Mouse (Mus musculus): ENCODE results near the gene Atp1b3. TPM values are rescaled to one million over a fixed set of nuclear protein-coding genes. Genes with fewer than 3 reads are reported as not detected.
A peak's percentile ranks its signal among the peaks of the same experiment; 100 is the strongest.

Gene Atp1b3
- polyA plus RNA-seq, 1 experiment from 2014 or later, result 182 TPM

DNA sequence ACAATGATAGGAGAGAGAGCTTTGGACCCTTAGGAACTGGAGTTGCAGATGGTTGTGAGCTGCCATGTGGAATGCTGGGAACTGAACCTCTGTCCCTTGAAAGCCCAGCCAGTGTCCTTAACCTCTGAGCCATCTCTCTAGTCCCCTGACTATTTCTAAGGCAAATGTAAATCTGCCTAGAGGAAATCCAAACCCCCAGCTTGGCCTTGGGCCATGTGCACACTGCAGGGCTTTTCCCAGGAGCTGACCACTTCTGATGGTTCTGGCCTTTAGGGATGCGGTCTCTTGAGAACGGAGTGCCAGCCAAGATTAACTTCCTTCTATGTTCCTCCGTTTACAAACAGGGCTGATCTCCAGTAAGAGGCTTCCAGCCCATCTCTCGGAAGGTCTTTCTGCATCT lies 18.5 kb upstream of the Atp1b3 start:
- Histone ChIP-seq H3K9me3 (replicated peaks; ENCODE audit: low read length) (no peaks in the 10 kb centered on the region), H3K4me3 (replicated peaks; ENCODE audit: low read depth, low read length) (no peak overlapping the region), H3K4me2 (ENCODE audit: low read length) (no peak overlapping the region), H3K36me3 (ENCODE audit: insufficient read depth, low read length) (no peaks in the 10 kb centered on the region), H3K27ac (no peak overlapping the region), H3K27me3 (ENCODE audit: insufficient read depth, low read length) (no peaks in the 10 kb centered on the region), H3K4me1 (replicated peaks; ENCODE audit: insufficient read depth, low read length) (no peaks in the 10 kb centered on the region), H3K9ac (ENCODE audit: low read depth, low read length) (no peak overlapping the region)
- DNase-seq (ENCODE audit: low spot score) (no peak), ATAC-seq (replicated peaks; ENCODE audit: low FRiP score, low read depth) (no peak)
- no peak for TF ChIP-seq CTCF (IDR thresholded peaks at IDR 0.05; ENCODE audit: low read depth)
- 74% methylated on average over 4 of the region's 4 CpGs for WGBS

DNA sequence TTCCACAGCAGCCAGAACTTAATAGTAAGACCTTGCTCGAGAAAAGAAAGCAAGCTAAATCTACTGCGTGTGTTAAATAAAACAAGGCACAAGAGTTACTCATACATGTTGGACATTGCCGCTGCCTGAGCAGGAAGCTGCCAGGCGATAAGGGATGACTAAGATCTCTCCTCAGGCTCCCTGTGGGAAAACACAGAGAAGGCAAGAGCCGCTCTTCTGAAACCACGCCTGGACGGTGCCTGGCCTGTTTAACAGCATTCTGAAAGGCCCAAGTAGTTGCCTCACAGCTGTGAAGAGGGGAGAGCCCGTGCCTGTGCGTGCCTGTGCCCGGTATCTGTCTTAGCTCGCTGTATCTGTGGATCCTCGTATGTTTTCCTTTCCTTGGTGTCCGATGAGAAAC lies 17.2 kb upstream of the Atp1b3 start:
- Histone ChIP-seq H3K4me3 (replicated peaks; ENCODE audit: low read depth, low read length) (no peak overlapping the region), H3K4me1 (replicated peaks; ENCODE audit: insufficient read depth, low read length) (no peaks in the 10 kb centered on the region), H3K4me2 (ENCODE audit: low read length) (no peak overlapping the region), H3K9ac (ENCODE audit: low read depth, low read length) (no peak overlapping the region), H3K27ac (no peak overlapping the region), H3K27me3 (ENCODE audit: insufficient read depth, low read length) (no peaks in the 10 kb centered on the region), H3K9me3 (replicated peaks; ENCODE audit: low read length) (no peaks in the 10 kb centered on the region), H3K36me3 (ENCODE audit: insufficient read depth, low read length) (no peaks in the 10 kb centered on the region)
- 60% methylated on average over 13 of the region's 13 CpGs for WGBS
- ATAC-seq (replicated peaks; ENCODE audit: low FRiP score, low read depth) (no peak), DNase-seq (ENCODE audit: low spot score) (no peak)
- TF ChIP-seq CTCF (IDR thresholded peaks at IDR 0.05; ENCODE audit: low read depth), result no peak

DNA sequence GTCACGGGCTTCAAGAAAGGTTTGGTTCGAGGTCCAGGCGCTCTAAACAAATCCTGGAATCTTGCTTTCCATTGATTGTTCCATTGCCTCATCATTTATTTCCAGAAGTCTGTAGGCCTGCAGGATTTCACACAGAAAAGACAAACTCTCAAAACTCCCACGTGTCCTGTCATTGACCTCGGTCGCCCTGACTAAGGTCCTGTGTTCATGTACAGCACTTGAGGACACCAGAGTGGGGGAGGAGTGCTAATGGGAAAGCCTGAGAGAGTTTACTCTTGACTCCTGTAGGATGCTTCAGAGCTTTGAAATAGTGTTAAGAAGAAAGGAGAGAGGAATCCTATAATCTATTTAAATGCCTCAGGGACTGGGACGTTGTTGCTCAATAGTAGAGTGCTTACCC lies 15.3 kb upstream of the Atp1b3 start:
- ATAC-seq (replicated peaks; ENCODE audit: low FRiP score, low read depth), result no peak
- H3K4me1 ChIP-seq (replicated peaks; ENCODE audit: insufficient read depth, low read length), result no peaks in the 10 kb centered on the region
- 65% methylated on average over 7 of the region's 7 CpGs for WGBS
- no peak overlapping the region for H3K9ac ChIP-seq (ENCODE audit: low read depth, low read length)
- TF ChIP-seq CTCF (IDR thresholded peaks at IDR 0.05; ENCODE audit: low read depth), result no peak
- H3K36me3 ChIP-seq (ENCODE audit: insufficient read depth, low read length), result no peaks in the 10 kb centered on the region
- no peak for DNase-seq (ENCODE audit: low spot score)
- no peaks in the 10 kb centered on the region for H3K27me3 ChIP-seq (ENCODE audit: insufficient read depth, low read length)
- no peak overlapping the region for H3K4me2 ChIP-seq (ENCODE audit: low read length)
- no peak overlapping the region for H3K27ac ChIP-seq
- no peaks in the 10 kb centered on the region for H3K9me3 ChIP-seq (replicated peaks; ENCODE audit: low read length)
- no peak overlapping the region for H3K4me3 ChIP-seq (replicated peaks; ENCODE audit: low read depth, low read length)

DNA sequence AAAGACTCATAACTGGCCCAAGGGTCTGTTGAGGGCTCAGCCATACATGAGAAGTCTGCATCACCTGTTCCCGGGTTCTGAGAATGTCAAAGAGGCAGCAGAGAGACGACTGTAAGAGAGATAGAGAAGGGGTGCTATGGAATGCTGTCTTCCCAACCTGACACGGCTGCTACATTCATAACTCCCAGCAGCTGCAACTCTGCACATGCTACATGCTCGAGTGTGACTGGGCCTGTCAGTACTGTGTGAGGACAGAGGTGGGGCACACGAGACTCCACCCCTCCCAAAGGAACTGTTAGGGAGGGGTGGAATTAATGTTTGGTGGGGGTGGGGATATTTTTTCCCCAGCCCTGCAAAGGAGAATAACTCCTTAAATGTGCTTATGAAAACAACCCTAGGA lies 14.5 kb upstream of the Atp1b3 start:
- Histone ChIP-seq H3K4me3 (replicated peaks; ENCODE audit: low read depth, low read length) (no peak overlapping the region), H3K27ac (no peak overlapping the region), H3K27me3 (ENCODE audit: insufficient read depth, low read length) (no peaks in the 10 kb centered on the region), H3K4me2 (ENCODE audit: low read length) (no peak overlapping the region), H3K9ac (ENCODE audit: low read depth, low read length) (no peak overlapping the region), H3K4me1 (replicated peaks; ENCODE audit: insufficient read depth, low read length) (no peaks in the 10 kb centered on the region), H3K9me3 (replicated peaks; ENCODE audit: low read length) (no peaks in the 10 kb centered on the region), H3K36me3 (ENCODE audit: insufficient read depth, low read length) (no peaks in the 10 kb centered on the region)
- DNase-seq (ENCODE audit: low spot score) (no peak), ATAC-seq (replicated peaks; ENCODE audit: low FRiP score, low read depth) (no peak)
- TF ChIP-seq CTCF (IDR thresholded peaks at IDR 0.05; ENCODE audit: low read depth), result no peak
- 69% methylated on average over 5 of the region's 5 CpGs for WGBS

DNA sequence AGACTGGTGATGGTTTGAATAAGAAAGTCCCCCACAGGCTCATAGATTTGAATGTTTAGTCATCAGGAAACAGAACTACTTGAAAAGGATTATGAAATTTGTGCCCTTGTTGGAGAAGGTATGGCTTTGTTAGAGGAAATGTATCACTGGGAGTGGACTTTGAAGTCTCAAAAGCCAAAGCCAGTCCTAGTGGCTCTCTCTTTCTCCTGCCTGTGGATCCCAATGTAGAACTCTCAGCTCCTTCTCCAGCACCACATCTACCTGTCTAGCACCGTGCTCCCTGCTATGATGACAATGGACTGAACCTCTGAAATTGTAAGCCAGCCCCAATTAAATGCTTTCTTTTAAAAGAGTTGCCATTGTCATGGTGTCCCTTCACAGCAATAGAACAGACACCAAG lies 12.9 kb upstream of the Atp1b3 start:
- Histone ChIP-seq H3K9me3 (replicated peaks; ENCODE audit: low read length) (no peaks in the 10 kb centered on the region), H3K9ac (ENCODE audit: low read depth, low read length) (no peak overlapping the region), H3K27ac (no peak overlapping the region), H3K36me3 (ENCODE audit: insufficient read depth, low read length) (no peaks in the 10 kb centered on the region), H3K4me3 (replicated peaks; ENCODE audit: low read depth, low read length) (no peak overlapping the region), H3K4me1 (replicated peaks; ENCODE audit: insufficient read depth, low read length) (no peaks in the 10 kb centered on the region), H3K27me3 (ENCODE audit: insufficient read depth, low read length) (no peaks in the 10 kb centered on the region), H3K4me2 (ENCODE audit: low read length) (no peak overlapping the region)
- ATAC-seq (replicated peaks; ENCODE audit: low FRiP score, low read depth) (no peak), DNase-seq (ENCODE audit: low spot score) (no peak)
- WGBS, result 92% methylated on average over 1 of the region's 1 CpGs
- TF ChIP-seq CTCF (IDR thresholded peaks at IDR 0.05; ENCODE audit: low read depth), result no peak

DNA sequence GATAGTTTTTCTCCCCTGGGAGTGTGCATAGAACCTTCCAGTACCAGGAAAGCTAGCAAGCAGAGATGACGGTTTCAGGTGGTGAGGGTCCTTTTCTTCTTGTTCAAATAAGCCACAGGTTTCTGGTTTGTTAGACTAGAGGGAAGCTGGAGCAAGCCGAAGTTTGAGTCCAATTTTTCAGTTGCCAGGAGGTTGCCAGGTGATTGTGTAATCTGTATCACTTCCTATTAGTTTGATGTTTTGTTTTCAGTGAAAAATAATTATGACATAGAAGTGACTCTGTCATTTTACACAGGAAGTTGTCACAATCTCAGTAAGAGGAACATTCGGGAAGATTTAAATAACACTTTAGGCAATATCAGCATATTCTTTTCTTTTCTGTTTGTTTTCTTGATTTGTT lies 11.6 kb upstream of the Atp1b3 start:
- Histone ChIP-seq H3K9ac (ENCODE audit: low read depth, low read length) (no peak overlapping the region), H3K27me3 (ENCODE audit: insufficient read depth, low read length) (no peaks in the 10 kb centered on the region), H3K4me1 (replicated peaks; ENCODE audit: insufficient read depth, low read length) (no peaks in the 10 kb centered on the region), H3K4me2 (ENCODE audit: low read length) (no peak overlapping the region), H3K4me3 (replicated peaks; ENCODE audit: low read depth, low read length) (no peak overlapping the region), H3K36me3 (ENCODE audit: insufficient read depth, low read length) (no peaks in the 10 kb centered on the region), H3K9me3 (replicated peaks; ENCODE audit: low read length) (no peaks in the 10 kb centered on the region), H3K27ac (no peak overlapping the region)
- ATAC-seq (replicated peaks; ENCODE audit: low FRiP score, low read depth), result no peak
- 74% methylated on average over 3 of the region's 3 CpGs for WGBS
- no peak for TF ChIP-seq CTCF (IDR thresholded peaks at IDR 0.05; ENCODE audit: low read depth)
- no peak for DNase-seq (ENCODE audit: low spot score)

DNA sequence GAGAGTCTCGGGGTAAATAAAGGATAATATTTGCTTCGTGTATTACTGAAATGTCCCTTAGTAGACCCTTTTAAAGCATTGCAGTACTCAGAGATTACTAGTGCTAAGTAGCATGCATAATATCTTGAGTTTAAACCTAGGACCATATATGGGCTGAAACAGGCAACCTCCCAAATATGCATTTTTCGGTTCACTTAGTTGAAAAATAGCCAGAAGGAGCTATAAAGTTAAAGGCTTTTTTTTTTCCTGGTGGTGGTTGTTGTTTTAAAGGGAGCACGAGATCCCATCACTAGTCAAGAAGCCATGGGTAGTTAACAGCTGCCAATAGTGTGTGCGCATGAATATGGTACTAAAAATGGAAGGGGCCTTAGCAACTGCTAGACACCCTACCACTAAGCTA lies 6.8 kb upstream of the Atp1b3 start:
- ATAC-seq (replicated peaks; ENCODE audit: low FRiP score, low read depth), result no peak
- Histone ChIP-seq H3K4me3 (replicated peaks; ENCODE audit: low read depth, low read length) (no peak overlapping the region), H3K9ac (ENCODE audit: low read depth, low read length) (no peak overlapping the region), H3K27me3 (ENCODE audit: insufficient read depth, low read length) (no peaks in the 10 kb centered on the region), H3K36me3 (ENCODE audit: insufficient read depth, low read length) (no peaks in the 10 kb centered on the region), H3K9me3 (replicated peaks; ENCODE audit: low read length) (no peaks in the 10 kb centered on the region), H3K4me1 (replicated peaks; ENCODE audit: insufficient read depth, low read length) (no peaks in the 10 kb centered on the region), H3K4me2 (ENCODE audit: low read length) (no peak overlapping the region), H3K27ac (no peak overlapping the region)
- no peak for TF ChIP-seq CTCF (IDR thresholded peaks at IDR 0.05; ENCODE audit: low read depth)
- DNase-seq (ENCODE audit: low spot score), result peak; percentile 54
- WGBS, result 62% methylated on average over 5 of the region's 5 CpGs

All from kidney, postnatal 0 days (tissue).